Mouse (Mus musculus): ENCODE data around the gene Optn.

GRCm38 (mm10) chr2:5102891-5103290, 39.0 kb upstream of the Optn start:
- TF ChIP-seq POLR2A (IDR thresholded peaks at IDR 0.05; ENCODE audit: extremely low read depth, insufficient read depth, low read length) (no peak), CTCF (IDR thresholded peaks at IDR 0.05; ENCODE audit: extremely low read depth, insufficient read depth, low read length) (no peak)
